Comparison of ENCODE assay signal across 11 mouse cellular contexts in the genomic region with DNA sequence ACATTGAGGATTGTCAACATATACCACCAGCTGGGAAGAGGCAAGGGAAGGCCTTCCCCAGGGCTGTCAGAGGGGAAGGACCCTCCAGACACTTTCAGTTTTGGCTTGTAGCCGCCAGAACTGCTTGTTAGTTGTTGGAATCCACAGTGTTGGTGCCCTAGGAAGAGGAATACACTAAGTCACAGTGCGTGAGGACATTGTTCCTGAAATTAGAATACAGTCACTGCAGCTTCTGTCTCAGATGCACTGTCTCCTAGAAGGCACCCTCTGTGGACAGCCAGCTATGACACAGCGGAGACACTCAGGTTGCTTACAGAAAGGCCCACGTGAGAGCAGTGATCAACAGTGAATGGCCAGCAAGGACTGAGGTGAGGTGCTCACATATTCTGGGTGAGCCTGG. TPM values are rescaled to one million over a fixed set of nuclear protein-coding genes. Genes with fewer than 3 reads are reported as not detected.
DNase-seq lines count a peak whose midpoint lies in the region; ATAC-seq and TF ChIP-seq lines count a peak whose summit lies in the region.
"Had no signal": no experiment of that assay in that cellular context is flagged by ENCODE, and none has a peak within 500 bp of the region (broad histone marks: within the 10 kb centered on the region; RNA-seq: fewer than 3 reads in every experiment).

No protein-coding gene starts in this region.

- intact Hi-C loops in heart, postnatal 36 days (cut with DNase I), result no loop called here

- ATAC-seq in heart, embryonic 13.5 days (ENCODE audit: extremely low read depth, insufficient number of reproducible peaks, low FRiP score, low TSS enrichment), result no peak
- no peak for ATAC-seq in lung, postnatal 0 days
- no peak for ATAC-seq in intestine, embryonic 15.5 days
- no peak for ATAC-seq in midbrain, embryonic 15.5 days (replicated peaks)
- ATAC-seq in forebrain, embryonic 13.5 days, result no peak

- no peak overlapping the region for H3K4me2 ChIP-seq in heart, embryonic 13.5 days
- 0 out of 2 replicates have a peak overlapping the region, but pooled peaks have one; percentile 8 for H3K4me2 ChIP-seq in lung, postnatal 0 days (replicated peaks; ENCODE audit: low read depth, low read length)
- no peak overlapping the region for H3K4me2 ChIP-seq in intestine, embryonic 15.5 days (replicated peaks)
- H3K4me2 ChIP-seq in midbrain, embryonic 15.5 days, result no peak overlapping the region
- H3K4me2 ChIP-seq in forebrain, embryonic 13.5 days, result no peak overlapping the region
- H3K4me2 ChIP-seq: heart, embryonic 11.5 days; limb, embryonic 13.5 days had no signal

- H3K9ac ChIP-seq in heart, embryonic 13.5 days, result no peak overlapping the region
- H3K9ac ChIP-seq in lung, postnatal 0 days (replicated peaks; ENCODE audit: low read depth), result no peak overlapping the region
- H3K9ac ChIP-seq in intestine, embryonic 15.5 days, result no peak overlapping the region
- H3K9ac ChIP-seq in midbrain, embryonic 15.5 days, result no peak overlapping the region
- no peak overlapping the region for H3K9ac ChIP-seq in forebrain, embryonic 13.5 days
- H3K9ac ChIP-seq: limb, embryonic 13.5 days had no signal

- no peak overlapping the region for H3K4me3 ChIP-seq in heart, embryonic 13.5 days
- no peak overlapping the region for H3K4me3 ChIP-seq in lung, postnatal 0 days (ENCODE audit: low read depth, low read length)
- no peak overlapping the region for H3K4me3 ChIP-seq in intestine, embryonic 15.5 days (replicated peaks)
- no peak overlapping the region for H3K4me3 ChIP-seq in small intestine, adult 2 months (ENCODE audit: low read depth, low read length)
- no peak overlapping the region for H3K4me3 ChIP-seq in midbrain, embryonic 15.5 days
- H3K4me3 ChIP-seq in forebrain, embryonic 13.5 days, result no peak overlapping the region
- H3K4me3 ChIP-seq: limb, embryonic 13.5 days had no signal

- TF ChIP-seq POLR2A in small intestine, adult 2 months (IDR thresholded peaks at IDR 0.05; ENCODE audit: low read depth, low read length), result no peak

- no peak for TF ChIP-seq CTCF in lung, postnatal 0 days (IDR thresholded peaks at IDR 0.05)
- no peak for TF ChIP-seq CTCF in small intestine, adult 2 months (IDR thresholded peaks at IDR 0.05; ENCODE audit: extremely low read depth, insufficient read length, insufficient replicate concordance, low read depth, low read length)

- no peaks in the 10 kb centered on the region for H3K27me3 ChIP-seq in heart, embryonic 13.5 days (replicated peaks)
- no peaks in the 10 kb centered on the region for H3K27me3 ChIP-seq in lung, postnatal 0 days (replicated peaks; ENCODE audit: insufficient read depth, low read length)
- H3K27me3 ChIP-seq in intestine, embryonic 15.5 days (replicated peaks), result no peaks in the 10 kb centered on the region
- no peaks in the 10 kb centered on the region for H3K27me3 ChIP-seq in small intestine, adult 2 months (ENCODE audit: control insufficient read depth, insufficient read depth, low read length)
- H3K27me3 ChIP-seq in midbrain, embryonic 15.5 days (replicated peaks), result no peaks in the 10 kb centered on the region
- H3K27me3 ChIP-seq in forebrain, embryonic 13.5 days, result no peaks in the 10 kb centered on the region
- H3K27me3 ChIP-seq: limb, embryonic 13.5 days had no signal

- H3K9me3 ChIP-seq in heart, embryonic 13.5 days, result no peaks in the 10 kb centered on the region
- no peaks in the 10 kb centered on the region for H3K9me3 ChIP-seq in lung, postnatal 0 days (ENCODE audit: low read length)
- H3K9me3 ChIP-seq in intestine, embryonic 15.5 days, result no peaks in the 10 kb centered on the region
- H3K9me3 ChIP-seq in midbrain, embryonic 15.5 days, result no peaks in the 10 kb centered on the region
- H3K9me3 ChIP-seq in forebrain, embryonic 13.5 days (replicated peaks), result no peaks in the 10 kb centered on the region
- H3K9me3 ChIP-seq: limb, embryonic 13.5 days had no signal

- WGBS in heart, embryonic 13.5 days, result 70% methylated on average over 4 of the region's 4 CpGs
- WGBS in lung, postnatal 0 days, result 65% methylated on average over 4 of the region's 4 CpGs
- 77% methylated on average over 4 of the region's 4 CpGs for WGBS in intestine, embryonic 15.5 days
- 62% methylated on average over 4 of the region's 4 CpGs for WGBS in small intestine, adult 2 months
- 79% methylated on average over 4 of the region's 4 CpGs for WGBS in midbrain, embryonic 15.5 days
- 85% methylated on average over 4 of the region's 4 CpGs for WGBS in forebrain, embryonic 13.5 days

- no peak for DNase-seq in heart, postnatal 36 days
- DNase-seq in lung, postnatal 0 days (ENCODE audit: low spot score), result no peak
- no peak for DNase-seq in lung, postnatal 36 days

- TF ChIP-seq EP300 in lung, postnatal 0 days (IDR thresholded peaks at IDR 0.05), result no peak

- H3K4me1 ChIP-seq in heart, embryonic 13.5 days, result peaks cover 7% of the 10 kb centered on the region
- peaks cover 6% of the 10 kb centered on the region; the same call in 1 of the 2 replicates for H3K4me1 ChIP-seq in lung, postnatal 0 days (ENCODE audit: insufficient read depth, low read depth, low read length)
- no peaks in the 10 kb centered on the region for H3K4me1 ChIP-seq in intestine, embryonic 15.5 days (replicated peaks)
- peaks cover 18% of the 10 kb centered on the region; the same call in 1 of the 2 replicates for H3K4me1 ChIP-seq in small intestine, adult 2 months (ENCODE audit: control insufficient read depth, insufficient read depth, insufficient read length, low read length)
- no peaks in the 10 kb centered on the region for H3K4me1 ChIP-seq in midbrain, embryonic 15.5 days
- H3K4me1 ChIP-seq in forebrain, embryonic 13.5 days, result no peaks in the 10 kb centered on the region

- no peaks in the 10 kb centered on the region for H3K36me3 ChIP-seq in heart, embryonic 13.5 days
- H3K36me3 ChIP-seq in lung, postnatal 0 days (ENCODE audit: insufficient read depth, low read length), result no peaks in the 10 kb centered on the region
- no peaks in the 10 kb centered on the region for H3K36me3 ChIP-seq in intestine, embryonic 15.5 days
- no peaks in the 10 kb centered on the region for H3K36me3 ChIP-seq in small intestine, adult 2 months (ENCODE audit: control insufficient read depth, insufficient read depth, low read length)
- no peaks in the 10 kb centered on the region for H3K36me3 ChIP-seq in midbrain, embryonic 15.5 days (replicated peaks)
- H3K36me3 ChIP-seq in forebrain, embryonic 13.5 days (ENCODE audit: poor library complexity, severe bottlenecking), result no peaks in the 10 kb centered on the region
- H3K36me3 ChIP-seq: limb, embryonic 13.5 days had no signal

- peak overlapping the region; percentile 50 for H3K27ac ChIP-seq in heart, embryonic 13.5 days (replicated peaks)
- peak overlapping the region; percentile 66 for H3K27ac ChIP-seq in lung, postnatal 0 days (ENCODE audit: low read length)
- H3K27ac ChIP-seq in intestine, embryonic 15.5 days, result peak overlapping the region; percentile 3; the same call in 1 of the 2 replicates
- peak overlapping the region; percentile 72 for H3K27ac ChIP-seq in small intestine, adult 2 months (ENCODE audit: insufficient read depth, low read depth, low read length)
- H3K27ac ChIP-seq in midbrain, embryonic 15.5 days, result no peak overlapping the region
- H3K27ac ChIP-seq in forebrain, embryonic 13.5 days, result no peak overlapping the region
- H3K27ac ChIP-seq: limb, embryonic 13.5 days had no signal

RNA-seq across cellular contexts. Expression of gene Srsf5, which starts 6.1 kb away (rescaled TPM):
- 328 and 339 TPM in 2 replicates for polyA plus RNA-seq in heart, embryonic 13.5 days (2015; fragmentation: Nextera tagmentation; extraction: Ambion mirVana)
- 100 to 1,000 TPM in 1 of 2 experiments, 10 to 100 TPM in 1; 98.3 to 181 TPM for total RNA-seq in heart, postnatal 36 days (2021)
- polyA plus RNA-seq in lung, postnatal 0 days (2015; fragmentation: Nextera tagmentation; extraction: Ambion mirVana), result 442 and 529 TPM in 2 replicates
- 515 and 607 TPM in 2 replicates for polyA plus RNA-seq in intestine, embryonic 15.5 days (2015; fragmentation: Nextera tagmentation; extraction: Ambion mirVana)
- 90.3 and 250 TPM in 2 replicates for polyA plus RNA-seq in small intestine, adult 2 months (2012; rRNA removed)
- 404 and 430 TPM in 2 replicates for polyA plus RNA-seq in midbrain, embryonic 15.5 days (2015; fragmentation: Nextera tagmentation; extraction: Ambion mirVana)
- 528 and 549 TPM in 2 replicates for polyA plus RNA-seq in forebrain, embryonic 13.5 days (2015; fragmentation: Nextera tagmentation; extraction: Ambion mirVana)

RNA-seq across cellular contexts. Expression of gene Slc10a1, which starts 29.3 kb away (rescaled TPM):
- 0.47 and 0.61 TPM in 2 replicates for polyA plus RNA-seq in heart, embryonic 13.5 days (2015; fragmentation: Nextera tagmentation; extraction: Ambion mirVana)
- not detected for total RNA-seq in heart, postnatal 36 days (2021)
- polyA plus RNA-seq in lung, postnatal 0 days (2015; fragmentation: Nextera tagmentation; extraction: Ambion mirVana), result 0.47 and 0.57 TPM in 2 replicates
- 0.36 and 0.47 TPM in 2 replicates for polyA plus RNA-seq in intestine, embryonic 15.5 days (2015; fragmentation: Nextera tagmentation; extraction: Ambion mirVana)
- not detected in 2 replicates for polyA plus RNA-seq in small intestine, adult 2 months (2012; rRNA removed)
- 0.50 and 0.66 TPM in 2 replicates for polyA plus RNA-seq in midbrain, embryonic 15.5 days (2015; fragmentation: Nextera tagmentation; extraction: Ambion mirVana)
- 0.54 and 0.62 TPM in 2 replicates for polyA plus RNA-seq in forebrain, embryonic 13.5 days (2015; fragmentation: Nextera tagmentation; extraction: Ambion mirVana)
- polyA plus RNA-seq: large intestine, adult 2 months had no signal

Comparison
In these comparisons a context has a peak if more than half of its experiments do, and no peak if none do; other contexts are left out.
1. H3K27ac ChIP-seq: peak in heart, embryonic 13.5 days (single experiment), lung, postnatal 0 days (single experiment), intestine, embryonic 15.5 days (single experiment) and small intestine, adult 2 months (single experiment); none in midbrain, embryonic 15.5 days (single experiment) and forebrain, embryonic 13.5 days (single experiment).